Mouse (Mus musculus): ENCODE measurements at regions not wholly inside any gene's neighbourhood (a gene's known extent, or its start where the extent isn't known, plus 50 kb on each side); places are given as distances from the start of the nearest gene placed in this dataset.

- DNase-seq (ENCODE audit: low spot score): no peak
Observed at GRCm38 (mm10) chr8:41830407-41830806, 413.5 kb upstream of the Frg1 start.

DNA sequence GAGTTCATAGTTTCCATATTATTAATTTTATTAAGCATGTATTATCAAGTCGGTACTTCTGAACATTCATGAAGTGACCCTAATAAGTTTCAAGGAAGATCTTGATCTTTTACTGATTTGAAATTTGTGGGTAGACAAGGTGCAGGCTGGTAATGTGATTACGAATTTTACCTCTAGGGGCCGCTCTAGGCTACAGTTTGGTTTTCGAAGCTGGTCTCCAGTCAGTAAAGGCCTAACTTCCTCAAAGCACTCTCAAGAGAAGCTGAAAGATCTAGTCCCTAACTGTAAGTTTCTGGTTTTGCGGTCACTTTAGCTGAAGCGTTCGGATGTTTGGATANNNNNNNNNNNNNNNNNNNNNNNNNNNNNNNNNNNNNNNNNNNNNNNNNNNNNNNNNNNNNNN, 408.1 kb upstream of the Frg1 start:
- DNase-seq (ENCODE audit: low spot score): no peak

GRCm38 (mm10) chr8:41823041-41823440, 406.2 kb upstream of the Frg1 start:
- no peak for DNase-seq (ENCODE audit: low spot score)

GRCm38 (mm10) chr8:41821676-41822075, 404.8 kb upstream of the Frg1 start:
- no peak for DNase-seq (ENCODE audit: low spot score)

DNA sequence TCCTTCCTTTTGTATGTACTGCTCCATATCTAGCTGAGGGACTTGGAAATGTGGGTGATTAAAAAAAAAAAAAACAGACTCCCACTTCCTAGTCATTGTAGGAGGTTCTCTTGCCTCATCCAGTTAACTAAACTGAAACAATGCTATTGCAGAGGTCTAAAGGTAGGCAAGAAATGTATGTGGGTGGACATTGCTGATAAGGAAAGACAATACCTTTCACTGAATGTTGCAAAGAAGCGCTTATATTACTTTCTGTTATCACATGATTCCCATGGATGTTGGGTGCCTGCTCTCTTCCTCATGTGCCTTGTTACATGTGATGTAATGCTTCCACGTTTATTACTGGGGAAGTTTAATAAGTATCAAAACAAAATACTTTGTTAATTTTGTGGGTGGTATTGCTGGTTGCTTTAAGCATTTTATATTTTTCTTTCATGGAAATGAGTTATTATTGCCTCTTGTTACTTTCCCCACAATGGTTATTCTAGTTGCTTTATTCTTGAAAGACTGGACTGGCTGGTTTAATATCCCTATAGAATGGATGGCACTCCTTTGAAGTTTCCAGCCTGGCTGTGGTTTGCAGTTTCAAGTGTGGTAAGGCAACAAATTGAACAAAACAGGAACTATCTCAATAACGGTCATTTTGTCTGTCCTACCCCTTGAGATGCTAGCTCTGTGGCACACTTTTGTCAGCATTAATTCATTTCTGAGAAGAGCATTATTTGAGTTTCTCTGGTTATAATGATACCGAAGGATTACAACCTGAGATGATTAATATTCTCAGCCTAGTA, 403.9 kb upstream of the Frg1 start:
- no peak for DNase-seq (ENCODE audit: low spot score)

- no peak for DNase-seq (ENCODE audit: low spot score)
Observed at GRCm38 (mm10) chr8:41818577-41818976, 401.7 kb upstream of the Frg1 start.

GRCm38 (mm10) chr8:41818079-41818478, 401.2 kb upstream of the Frg1 start:
- no peak for DNase-seq (ENCODE audit: low spot score)

- DNase-seq (ENCODE audit: low spot score): no peak
Observed at GRCm38 (mm10) chr8:41815272-41815671, 398.4 kb upstream of the Frg1 start.

DNA sequence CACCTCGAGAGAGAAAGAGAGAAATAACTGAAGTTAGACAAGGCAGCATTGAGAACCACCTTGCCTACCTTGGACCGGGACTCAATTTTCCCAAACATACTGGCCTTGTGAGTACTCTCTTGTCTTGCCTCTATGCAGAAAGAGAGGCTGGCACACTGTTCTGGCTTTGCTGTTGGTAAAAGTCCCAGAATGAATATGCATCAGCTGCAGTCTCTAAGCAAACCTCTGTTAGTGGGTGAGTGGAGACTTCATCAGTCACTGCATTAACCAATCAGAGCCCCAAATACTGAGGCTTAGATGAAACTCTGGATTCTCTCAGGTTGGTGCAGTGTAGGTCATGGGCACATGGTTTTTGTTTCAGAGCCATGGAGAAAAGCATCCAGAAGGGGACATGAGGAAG, 378.8 kb upstream of the Frg1 start:
- no peak for DNase-seq (ENCODE audit: low spot score)

DNA sequence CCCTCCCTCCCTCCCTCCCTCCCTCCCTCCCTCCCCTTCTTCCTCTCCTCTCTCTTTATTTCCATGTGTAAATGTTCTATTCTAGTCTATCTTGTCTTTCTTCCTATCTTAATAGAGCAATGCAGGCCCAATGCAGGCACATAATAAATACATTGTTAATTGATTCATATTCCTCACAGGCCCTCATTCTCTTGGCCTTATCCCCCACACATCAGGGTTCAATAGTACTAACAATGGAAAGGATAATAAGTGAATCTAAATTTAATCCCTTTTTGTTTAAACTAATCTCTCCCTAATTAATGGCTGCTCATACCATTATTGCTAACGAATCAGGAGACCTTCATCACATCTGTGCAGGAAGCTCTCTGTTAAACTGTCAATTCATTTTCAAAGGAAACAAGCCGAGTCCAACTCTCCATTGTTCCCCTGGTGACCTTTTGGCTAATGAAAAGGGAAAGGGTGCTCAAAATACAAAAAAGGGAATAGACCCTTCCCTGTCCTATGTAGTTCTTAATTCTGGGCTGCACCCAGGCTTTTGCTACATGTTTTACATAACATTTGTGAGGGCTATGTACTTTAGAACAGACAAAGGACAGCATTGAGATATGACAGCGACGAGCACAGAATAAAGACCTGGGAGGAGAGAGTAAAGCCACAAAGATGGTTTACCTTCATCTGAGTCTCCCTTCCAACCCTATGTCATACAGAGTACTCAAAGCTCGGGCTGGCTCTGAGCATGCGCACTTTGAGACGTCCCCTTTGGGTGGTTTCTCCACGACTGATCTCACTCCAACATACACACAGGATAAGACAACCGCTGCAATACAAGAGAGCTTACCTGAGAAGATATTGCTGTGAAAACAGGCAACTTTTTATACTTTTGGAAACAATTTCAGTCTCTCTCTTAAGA, 370.3 kb upstream of the Frg1 start:
- no peak for DNase-seq (ENCODE audit: low spot score)

- no peak for DNase-seq (ENCODE audit: low spot score)
Observed at GRCm38 (mm10) chr8:41785977-41786376, 369.1 kb upstream of the Frg1 start.

GRCm38 (mm10) chr8:41782837-41783236, 366.0 kb upstream of the Frg1 start:
- no peak for DNase-seq (ENCODE audit: low spot score)

- DNase-seq (ENCODE audit: low spot score): no peak
Observed at GRCm38 (mm10) chr8:41779459-41779858, 362.6 kb upstream of the Frg1 start.

GRCm38 (mm10) chr8:41771729-41772128, 354.9 kb upstream of the Frg1 start:
- no peak for DNase-seq (ENCODE audit: low spot score)

DNA sequence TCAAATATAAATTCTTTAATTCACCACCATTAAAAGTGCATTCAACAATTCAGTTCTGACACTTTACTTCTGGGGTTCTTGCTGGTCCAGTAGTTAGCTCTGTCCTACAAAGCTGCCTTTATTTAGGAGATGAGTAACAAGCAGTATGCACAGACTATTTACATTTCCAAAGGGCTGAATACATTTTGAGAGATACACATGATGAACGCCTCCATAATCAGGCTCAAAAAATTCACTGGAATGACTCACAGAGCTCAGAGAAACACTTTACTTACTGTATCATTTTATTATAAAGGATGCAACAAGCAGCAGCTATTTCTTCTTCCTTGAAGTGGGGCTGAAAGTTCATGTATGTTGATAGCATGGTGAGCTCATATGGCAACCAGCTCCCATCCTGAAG, 336.6 kb upstream of the Frg1 start:
- DNase-seq (ENCODE audit: low spot score): no peak

- no peak for DNase-seq (ENCODE audit: low spot score)
Observed at GRCm38 (mm10) chr8:41752641-41753040, 335.8 kb upstream of the Frg1 start.

GRCm38 (mm10) chr8:41747024-41747423, 330.1 kb upstream of the Frg1 start:
- no peak for DNase-seq (ENCODE audit: low spot score)

DNA sequence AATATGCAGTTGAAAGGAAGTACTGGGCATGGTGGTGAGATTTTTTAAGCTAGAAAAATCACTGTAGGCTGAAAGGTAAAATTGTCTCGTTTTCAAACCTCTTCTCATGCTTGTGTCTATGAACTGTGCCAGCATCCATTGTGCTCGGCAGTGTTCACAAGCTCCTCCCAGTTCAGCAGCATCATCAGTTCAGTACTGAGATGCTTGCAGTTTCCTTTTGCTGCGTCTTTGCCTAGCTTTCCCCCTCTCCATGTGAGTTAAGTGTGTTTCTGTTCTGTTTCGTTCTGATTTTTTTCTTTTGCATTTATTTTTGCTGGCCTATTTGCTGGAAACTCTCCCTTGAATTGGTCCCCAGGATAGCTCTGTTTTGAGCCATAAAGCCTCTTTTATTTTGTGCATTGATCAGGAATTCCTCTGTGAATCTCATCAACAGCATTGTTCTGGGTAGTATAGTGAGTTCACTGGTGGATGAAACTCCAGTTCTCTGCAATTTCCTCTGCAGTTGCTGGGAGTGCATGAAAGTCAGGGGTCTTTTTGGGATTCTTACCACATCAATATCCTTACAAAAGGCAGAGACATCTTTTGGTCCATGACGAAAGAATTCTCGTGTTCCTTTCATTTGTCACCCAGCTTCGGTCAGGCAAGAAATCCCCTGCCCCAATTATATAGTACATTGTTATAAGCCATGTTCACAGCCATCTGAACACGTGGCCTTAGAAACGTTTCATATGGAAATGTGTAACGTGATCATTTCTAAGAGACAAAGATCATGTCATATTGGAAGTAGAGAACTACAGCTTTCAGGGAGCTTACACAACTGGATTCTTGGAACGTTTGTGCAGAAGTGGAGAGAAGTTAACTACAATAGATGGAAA, 326.2 kb upstream of the Frg1 start:
- no peak for DNase-seq (ENCODE audit: low spot score)

DNA sequence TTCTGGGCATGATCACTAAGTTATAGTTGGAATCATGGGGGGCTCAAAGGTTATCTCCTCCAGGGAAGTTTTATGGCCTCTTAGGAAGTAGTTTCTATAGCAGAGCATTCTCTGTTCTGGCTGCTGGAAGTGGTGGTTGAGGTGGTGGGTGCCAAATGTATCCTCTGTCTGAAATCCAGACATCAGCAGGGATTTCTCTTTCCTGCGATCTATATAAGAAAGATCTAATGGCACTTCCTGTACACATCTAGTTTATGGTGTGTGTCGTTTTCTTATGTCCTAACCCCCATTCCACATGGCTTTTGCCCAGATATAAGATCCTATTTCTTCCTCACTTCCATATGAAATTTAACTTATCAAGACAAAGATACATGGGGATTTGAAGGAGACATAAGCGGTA, 300.1 kb upstream of the Frg1 start:
- no peak for DNase-seq (ENCODE audit: low spot score)

DNA sequence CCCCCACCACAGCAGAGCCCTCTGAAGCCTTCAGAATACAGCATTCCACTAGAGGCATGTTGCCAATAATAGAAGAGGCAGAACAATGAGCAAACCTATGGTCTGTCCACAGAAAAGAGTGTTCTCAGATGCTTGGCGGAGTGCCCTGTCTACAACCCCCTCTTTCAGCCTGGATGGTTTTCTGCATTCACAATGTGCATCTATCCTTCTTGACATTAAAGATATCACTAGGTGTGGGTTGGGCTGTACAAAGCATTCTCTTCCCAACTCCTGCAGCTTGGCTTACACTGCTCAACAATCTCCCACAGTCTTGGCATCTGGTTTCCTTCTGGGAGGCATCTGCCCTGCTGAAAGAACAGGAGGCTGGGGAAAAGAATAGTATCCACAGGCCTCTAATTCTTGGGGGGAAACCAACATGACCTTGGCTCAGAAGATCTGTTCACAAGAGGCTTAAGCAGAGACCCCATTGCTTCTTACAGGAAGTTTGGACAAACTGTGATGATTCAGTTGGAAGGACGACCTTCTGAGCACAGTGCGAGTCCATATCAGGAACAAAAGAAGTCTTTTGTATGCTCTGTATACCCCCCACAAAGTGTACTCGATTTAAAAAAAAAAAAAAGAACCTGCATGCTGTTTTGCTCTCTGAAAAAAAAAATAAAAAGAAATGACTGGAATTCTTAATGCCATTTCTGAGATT, 296.9 kb upstream of the Frg1 start:
- DNase-seq (ENCODE audit: low spot score): no peak

All from MN1 (cell line).